Mouse (Mus musculus) heart, embryonic 11.5 days (tissue): ENCODE measurements around the gene Slc25a51. TPM values are rescaled to one million over a fixed set of nuclear protein-coding genes. Genes with fewer than 3 reads are reported as not detected.

Experiments
- ATAC-seq: fragments of 200-750 bp; cut with Nextera tagmentation; replicated peaks from 2 replicates; pipeline ENCODE4 v1.8.0; 2017; ENCODE audit warnings: moderate library complexity; ENCODE audit not compliant: insufficient number of reproducible peaks, low FRiP score, low TSS enrichment
- H3K27ac ChIP-seq: fragments of 300-500 bp; sonication (generic); 2 replicates; pipeline ENCODE4 v1.5.1; 2014; ENCODE audit warnings: mild to moderate bottlenecking, low read depth, low read length
- H3K27me3 ChIP-seq: fragments of 300-500 bp; sonication (generic); 2 replicates; pipeline ENCODE4 v1.6.1; 2014; ENCODE audit warnings: mild to moderate bottlenecking, low read length, mixed read lengths; ENCODE audit not compliant: control insufficient read depth, insufficient read depth
- H3K36me3 ChIP-seq: fragments of 300-500 bp; sonication (generic); 2 replicates; pipeline ENCODE4 v1.6.1; 2014; ENCODE audit warnings: mild to moderate bottlenecking, low read length, moderate library complexity, mixed read lengths; ENCODE audit not compliant: control insufficient read depth, insufficient read depth
- H3K4me1 ChIP-seq: fragments of 300-500 bp; sonication (generic); 2 replicates; pipeline ENCODE4 v1.6.1; 2014; ENCODE audit warnings: low read length; ENCODE audit not compliant: control insufficient read depth, insufficient read depth
- H3K4me2 ChIP-seq: fragments of 300-500 bp; sonication (generic); 2 replicates; pipeline ENCODE4 v1.6.1; 2014; ENCODE audit warnings: mild to moderate bottlenecking, moderate library complexity
- H3K4me3 ChIP-seq: fragments of 300-500 bp; sonication (generic); 2 replicates; pipeline ENCODE4 v1.5.1; 2014; ENCODE audit warnings: low read depth, low read length
- H3K9ac ChIP-seq: fragments of 300-500 bp; sonication (generic); 2 replicates; pipeline ENCODE4 v1.6.1; 2014; ENCODE audit warnings: mild to moderate bottlenecking, low read depth, low read length, moderate library complexity
- H3K9me3 ChIP-seq: fragments of 300-500 bp; sonication (generic); replicated peaks from 2 replicates; pipeline ENCODE4 v1.6.1; 2016; ENCODE audit warnings: low read length; ENCODE audit not compliant: control insufficient read depth
- WGBS: fragments of 180-500 bp; shearing (Covaris S2); extraction: QIAGEN DNeasy Blood & Tissue Kit; methylation state at CpG from one replicate; pipeline ENCODE4 v1.1.7; 2014; ENCODE audit not compliant: insufficient replicate concordance; 5-methylcytosine and 5-hydroxymethylcytosine counted together
- polyA plus RNA-seq: library from polyadenylated mRNA; unstranded; fragments of >200 nt; fragmentation: Nextera tagmentation; extraction: Ambion mirVana; gene quantifications from 2 replicates; pipeline ENCODE4 v1.2.1, GENCODE M21; 2014

The Slc25a51 gene
- polyA plus RNA-seq, 1 experiment from 2014 or later: 60.7 TPM

GRCm38 (mm10) chr4:45435899-45436298 lies 27.3 kb upstream of the Slc25a51 start:
- Histone ChIP-seq H3K27ac (no peak overlapping the region), H3K27me3 (no peaks in the 10 kb centered on the region; the same call in 1 of the 2 replicates), H3K4me1 (peaks cover 38% of the 10 kb centered on the region), H3K36me3 (peaks cover 4% of the 10 kb centered on the region; the same call in 1 of the 2 replicates), H3K9me3 (no peaks in the 10 kb centered on the region), H3K4me2 (no peak overlapping the region), H3K4me3 (no peak overlapping the region), H3K9ac (no peak overlapping the region)
- ATAC-seq: no peak
- 54% methylated on average over 2 of the region's 2 CpGs for WGBS

- Histone ChIP-seq H3K4me2 (no peak overlapping the region), H3K4me3 (no peak overlapping the region), H3K4me1 (peaks cover 26% of the 10 kb centered on the region), H3K9me3 (no peaks in the 10 kb centered on the region), H3K27ac (no peak overlapping the region), H3K36me3 (no peaks in the 10 kb centered on the region), H3K9ac (no peak overlapping the region), H3K27me3 (no peaks in the 10 kb centered on the region)
- ATAC-seq: no peak
- WGBS: 87% methylated on average over 4 of the region's 4 CpGs
Observed at GRCm38 (mm10) chr4:45434681-45435080, 26.1 kb upstream of the Slc25a51 start.

- ATAC-seq: no peak
- peaks cover 23% of the 10 kb centered on the region for H3K4me1 ChIP-seq
Observed at GRCm38 (mm10) chr4:45434071-45434470, 25.5 kb upstream of the Slc25a51 start.

GRCm38 (mm10) chr4:45431806-45432205 lies 23.2 kb upstream of the Slc25a51 start:
- Histone ChIP-seq H3K36me3 (no peaks in the 10 kb centered on the region), H3K27ac (no peak overlapping the region), H3K27me3 (no peaks in the 10 kb centered on the region), H3K4me1 (peaks cover 16% of the 10 kb centered on the region), H3K4me2 (no peak overlapping the region), H3K4me3 (no peak overlapping the region), H3K9me3 (no peaks in the 10 kb centered on the region), H3K9ac (no peak overlapping the region)
- WGBS: 87% methylated on average over 3 of the region's 3 CpGs
- ATAC-seq: no peak

More at GRCm38 (mm10) chr4:45434071-45434470, 25.5 kb upstream of the Slc25a51 start:
- Histone ChIP-seq H3K27me3 (no peaks in the 10 kb centered on the region), H3K9ac (no peak overlapping the region), H3K4me2 (no peak overlapping the region), H3K9me3 (no peaks in the 10 kb centered on the region), H3K36me3 (no peaks in the 10 kb centered on the region), H3K27ac (no peak overlapping the region), H3K4me3 (no peak overlapping the region)
- 92% methylated on average over 12 of the region's 12 CpGs for WGBS

GRCm38 (mm10) chr4:45431316-45431715 lies 22.8 kb upstream of the Slc25a51 start:
- no peaks in the 10 kb centered on the region for H3K27me3 ChIP-seq
- no peaks in the 10 kb centered on the region for H3K9me3 ChIP-seq
- 83% methylated on average over 3 of the region's 3 CpGs for WGBS
- no peak overlapping the region for H3K9ac ChIP-seq
- H3K4me2 ChIP-seq: no peak overlapping the region
- no peak overlapping the region for H3K27ac ChIP-seq
- no peak for ATAC-seq
- peaks cover 11% of the 10 kb centered on the region for H3K4me1 ChIP-seq
- no peaks in the 10 kb centered on the region for H3K36me3 ChIP-seq
- H3K4me3 ChIP-seq: no peak overlapping the region

- Histone ChIP-seq H3K4me3 (no peak overlapping the region), H3K27ac (no peak overlapping the region), H3K27me3 (no peaks in the 10 kb centered on the region), H3K36me3 (no peaks in the 10 kb centered on the region), H3K4me1 (no peaks in the 10 kb centered on the region; the same call in 1 of the 2 replicates), H3K9me3 (no peaks in the 10 kb centered on the region), H3K4me2 (no peak overlapping the region), H3K9ac (no peak overlapping the region)
- 76% methylated on average over 7 of the region's 7 CpGs for WGBS
- ATAC-seq: no peak
Observed at GRCm38 (mm10) chr4:45429451-45429850, 20.9 kb upstream of the Slc25a51 start.

- H3K36me3 ChIP-seq: no peaks in the 10 kb centered on the region
- no peak overlapping the region for H3K4me3 ChIP-seq
- no peak overlapping the region for H3K27ac ChIP-seq
- WGBS: 75% methylated on average over 13 of the region's 13 CpGs
- no peaks in the 10 kb centered on the region for H3K27me3 ChIP-seq
- no peak overlapping the region for H3K9ac ChIP-seq
- H3K4me2 ChIP-seq: no peak overlapping the region
- no peak for ATAC-seq
- no peaks in the 10 kb centered on the region for H3K9me3 ChIP-seq
- H3K4me1 ChIP-seq: peaks cover 19% of the 10 kb centered on the region
Observed at GRCm38 (mm10) chr4:45426724-45427457, 18.3 kb upstream of the Slc25a51 start.

- Histone ChIP-seq H3K9ac (no peak overlapping the region), H3K27ac (no peak overlapping the region), H3K4me3 (no peak overlapping the region), H3K4me1 (peaks cover 20% of the 10 kb centered on the region), H3K9me3 (no peaks in the 10 kb centered on the region), H3K36me3 (no peaks in the 10 kb centered on the region), H3K4me2 (no peak overlapping the region), H3K27me3 (no peaks in the 10 kb centered on the region)
- ATAC-seq: no peak
- WGBS: 38% methylated on average over 8 of the region's 8 CpGs
Observed at GRCm38 (mm10) chr4:45423406-45423805, 14.8 kb upstream of the Slc25a51 start.

- no peak overlapping the region for H3K27ac ChIP-seq
- H3K36me3 ChIP-seq: no peaks in the 10 kb centered on the region
- no peak for ATAC-seq
- no peaks in the 10 kb centered on the region for H3K9me3 ChIP-seq
- H3K4me2 ChIP-seq: no peak overlapping the region
- H3K4me3 ChIP-seq: no peak overlapping the region
- H3K27me3 ChIP-seq: no peaks in the 10 kb centered on the region
- peaks cover 20% of the 10 kb centered on the region for H3K4me1 ChIP-seq
- no peak overlapping the region for H3K9ac ChIP-seq
- WGBS: 58% methylated on average over 10 of the region's 10 CpGs
Observed at GRCm38 (mm10) chr4:45422640-45423039, 14.1 kb upstream of the Slc25a51 start.
